Mouse (Mus musculus): ENCODE results near the gene Cstf3. TPM values are rescaled to one million over a fixed set of nuclear protein-coding genes. Genes with fewer than 3 reads are reported as not detected.
A peak's percentile ranks its signal among the peaks of the same experiment; 100 is the strongest.

The Cstf3 gene
- polyA plus RNA-seq, 1 experiment from 2014 or later, result 77.6 TPM

- no peaks in the 10 kb centered on the region for H3K27me3 ChIP-seq
- no peak overlapping the region for H3K27ac ChIP-seq (replicated peaks)
- no peak overlapping the region for H3K9ac ChIP-seq
- no peak overlapping the region for H3K4me2 ChIP-seq
- H3K4me1 ChIP-seq (replicated peaks), result no peaks in the 10 kb centered on the region
- ATAC-seq (ENCODE audit: low FRiP score, low read depth), result no peak
- no peaks in the 10 kb centered on the region for H3K9me3 ChIP-seq
- no peak overlapping the region for H3K4me3 ChIP-seq
- no peaks in the 10 kb centered on the region for H3K36me3 ChIP-seq
- 95% methylated on average over 4 of the region's 4 CpGs for whole genome bisulfite sequencing
These were observed 25.8 kb downstream of the Cstf3 start for GRCm38 (mm10) chr2:104615985-104616711.

DNA sequence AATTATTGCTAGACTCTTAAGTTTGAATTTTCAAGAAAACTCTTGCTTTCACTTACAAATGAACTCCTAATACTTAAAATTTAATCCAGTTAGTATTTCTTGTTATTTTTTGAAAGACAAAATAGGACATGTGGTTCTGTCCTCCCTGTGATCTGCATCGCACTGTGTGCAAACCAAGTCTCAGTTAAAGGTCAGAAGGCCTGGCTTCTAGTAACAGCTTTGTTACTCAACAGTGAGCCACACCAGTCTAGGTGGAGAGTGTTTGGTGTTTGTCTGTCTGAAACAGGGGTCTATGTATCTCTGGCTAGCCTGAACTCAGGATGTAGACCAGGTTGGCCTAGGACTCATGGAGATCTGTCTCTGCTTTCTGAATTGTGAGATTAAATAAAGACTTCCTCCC lies 68.3 kb downstream of the Cstf3 start:
- ATAC-seq (ENCODE audit: low FRiP score, low read depth), result no peak
- H3K27me3 ChIP-seq, result no peaks in the 10 kb centered on the region
- no peak overlapping the region for H3K9ac ChIP-seq
- peaks cover 41% of the 10 kb centered on the region for H3K36me3 ChIP-seq
- 96% methylated on average over 1 of the region's 1 CpGs for WGBS
- H3K4me1 ChIP-seq (replicated peaks), result no peaks in the 10 kb centered on the region
- no peak overlapping the region for H3K4me2 ChIP-seq
- no peaks in the 10 kb centered on the region for H3K9me3 ChIP-seq
- no peak overlapping the region for H3K4me3 ChIP-seq
- no peak overlapping the region for H3K27ac ChIP-seq (replicated peaks)

GRCm38 (mm10) chr2:104663372-104664100 lies 73.2 kb downstream of the Cstf3 start:
- no peak overlapping the region for H3K4me2 ChIP-seq
- H3K4me3 ChIP-seq, result no peak overlapping the region
- H3K9ac ChIP-seq, result no peak overlapping the region
- no peak for ATAC-seq (ENCODE audit: low FRiP score, low read depth)
- H3K27me3 ChIP-seq, result no peaks in the 10 kb centered on the region
- 94% methylated on average over 8 of the region's 8 CpGs for WGBS
- no peaks in the 10 kb centered on the region for H3K9me3 ChIP-seq
- no peaks in the 10 kb centered on the region for H3K4me1 ChIP-seq (replicated peaks)
- H3K36me3 ChIP-seq, result peaks cover 52% of the 10 kb centered on the region
- no peak overlapping the region for H3K27ac ChIP-seq (replicated peaks)

GRCm38 (mm10) chr2:104669122-104669804 lies 78.9 kb downstream of the Cstf3 start:
- H3K4me2 ChIP-seq, result no peak overlapping the region
- H3K27ac ChIP-seq (replicated peaks), result no peak overlapping the region
- H3K9ac ChIP-seq, result no peak overlapping the region
- ATAC-seq (ENCODE audit: low FRiP score, low read depth), result no peak
- 87% methylated on average over 6 of the region's 6 CpGs for WGBS
- no peak overlapping the region for H3K4me3 ChIP-seq
- H3K4me1 ChIP-seq (replicated peaks), result no peaks in the 10 kb centered on the region
- H3K27me3 ChIP-seq, result no peaks in the 10 kb centered on the region
- no peaks in the 10 kb centered on the region for H3K9me3 ChIP-seq
- H3K36me3 ChIP-seq, result peaks cover 26% of the 10 kb centered on the region

DNA sequence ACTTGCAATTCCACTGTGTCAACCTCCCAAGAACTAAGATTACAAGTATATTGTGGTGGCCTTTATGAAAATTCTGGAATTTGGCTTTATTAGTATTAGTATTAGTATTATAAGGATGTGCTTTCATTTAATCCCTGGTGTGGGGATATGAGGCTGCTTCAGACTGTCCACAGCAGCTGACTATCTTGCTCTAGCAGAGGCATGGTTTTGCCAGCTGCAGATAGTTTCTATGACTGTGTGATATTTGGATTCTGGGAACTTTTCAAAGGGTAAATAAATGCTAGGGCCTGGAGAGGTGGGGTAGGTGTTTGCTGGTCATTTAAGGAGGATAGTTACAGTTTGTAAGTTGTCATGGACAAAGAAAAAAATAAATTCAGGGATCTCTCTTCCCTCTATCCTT lies 81.4 kb downstream of the Cstf3 start:
- Histone ChIP-seq H3K4me3 (no peak overlapping the region), H3K4me1 (replicated peaks) (no peaks in the 10 kb centered on the region), H3K4me2 (no peak overlapping the region), H3K27ac (replicated peaks) (no peak overlapping the region), H3K36me3 (peaks cover 11% of the 10 kb centered on the region; the same call in 1 of the 2 replicates), H3K9me3 (no peaks in the 10 kb centered on the region), H3K9ac (no peak overlapping the region), H3K27me3 (no peaks in the 10 kb centered on the region)
- ATAC-seq (ENCODE audit: low FRiP score, low read depth), result no peak

- H3K27me3 ChIP-seq, result no peaks in the 10 kb centered on the region
- no peaks in the 10 kb centered on the region for H3K4me1 ChIP-seq (replicated peaks)
- H3K9me3 ChIP-seq, result no peaks in the 10 kb centered on the region
- no peak for ATAC-seq (ENCODE audit: low FRiP score, low read depth)
- no peak overlapping the region for H3K4me3 ChIP-seq
- no peak overlapping the region for H3K9ac ChIP-seq
- peaks cover 25% of the 10 kb centered on the region for H3K36me3 ChIP-seq
- WGBS, result 90% methylated on average over 3 of the region's 3 CpGs
- H3K4me2 ChIP-seq, result no peak overlapping the region
- no peak overlapping the region for H3K27ac ChIP-seq (replicated peaks)
These were observed 87.0 kb downstream of the Cstf3 start for GRCm38 (mm10) chr2:104677326-104677725.

DNA sequence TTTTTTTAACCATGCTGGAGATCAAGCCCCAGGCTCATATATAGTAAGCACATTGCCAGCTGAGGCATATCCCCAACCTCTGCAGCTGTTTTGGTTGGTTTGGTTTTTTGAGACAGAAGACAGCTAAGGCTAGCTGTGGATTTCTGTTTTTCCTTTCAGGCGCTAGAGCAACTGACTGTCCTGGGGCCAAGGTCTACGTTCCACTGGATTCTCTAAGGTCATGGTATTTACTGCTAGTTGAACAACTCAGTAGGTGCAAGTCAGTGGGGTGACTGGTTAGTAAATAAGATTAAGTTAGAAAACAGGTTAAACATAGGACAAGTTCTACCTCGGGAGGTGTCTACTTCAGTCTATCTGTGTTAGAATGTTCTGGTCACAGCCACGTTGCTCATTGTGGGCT lies 94.4 kb downstream of the Cstf3 start:
- H3K9ac ChIP-seq, result no peak overlapping the region
- no peak overlapping the region for H3K27ac ChIP-seq (replicated peaks)
- no peak overlapping the region for H3K4me3 ChIP-seq
- H3K4me1 ChIP-seq (replicated peaks), result no peaks in the 10 kb centered on the region
- H3K27me3 ChIP-seq, result no peaks in the 10 kb centered on the region
- H3K4me2 ChIP-seq, result no peak overlapping the region
- no peaks in the 10 kb centered on the region for H3K9me3 ChIP-seq
- ATAC-seq (ENCODE audit: low FRiP score, low read depth), result no peak
- peaks cover 40% of the 10 kb centered on the region for H3K36me3 ChIP-seq
- WGBS, result 93% methylated on average over 4 of the region's 4 CpGs

DNA sequence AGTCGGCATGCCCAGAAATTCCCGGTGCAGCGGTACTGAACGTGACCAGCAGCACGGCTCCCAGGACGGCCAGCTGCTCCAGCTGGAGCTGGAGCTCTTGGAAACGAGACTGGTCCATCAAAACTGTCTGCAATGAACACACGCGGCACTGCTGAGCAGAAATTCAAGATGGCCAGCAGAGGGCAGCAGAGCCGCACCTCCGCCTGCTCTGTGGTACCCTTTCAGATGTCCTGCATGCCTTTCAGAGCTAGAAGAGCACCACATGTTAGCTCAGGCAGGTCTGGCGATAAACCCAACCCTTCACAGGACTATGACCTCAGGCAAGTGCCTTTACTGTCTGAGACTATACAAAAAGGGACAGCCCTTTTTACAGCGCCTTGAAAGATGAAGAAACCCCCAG lies 95.1 kb downstream of the Cstf3 start:
- peak; percentile 92 for ATAC-seq (ENCODE audit: low FRiP score, low read depth)
- Histone ChIP-seq H3K9ac (no peak overlapping the region), H3K27me3 (no peaks in the 10 kb centered on the region), H3K27ac (replicated peaks) (no peak overlapping the region), H3K4me1 (replicated peaks) (no peaks in the 10 kb centered on the region), H3K36me3 (peaks cover 37% of the 10 kb centered on the region), H3K4me3 (no peak overlapping the region), H3K9me3 (no peaks in the 10 kb centered on the region), H3K4me2 (no peak overlapping the region)
- 6% methylated on average over 13 of the region's 13 CpGs for WGBS

DNA sequence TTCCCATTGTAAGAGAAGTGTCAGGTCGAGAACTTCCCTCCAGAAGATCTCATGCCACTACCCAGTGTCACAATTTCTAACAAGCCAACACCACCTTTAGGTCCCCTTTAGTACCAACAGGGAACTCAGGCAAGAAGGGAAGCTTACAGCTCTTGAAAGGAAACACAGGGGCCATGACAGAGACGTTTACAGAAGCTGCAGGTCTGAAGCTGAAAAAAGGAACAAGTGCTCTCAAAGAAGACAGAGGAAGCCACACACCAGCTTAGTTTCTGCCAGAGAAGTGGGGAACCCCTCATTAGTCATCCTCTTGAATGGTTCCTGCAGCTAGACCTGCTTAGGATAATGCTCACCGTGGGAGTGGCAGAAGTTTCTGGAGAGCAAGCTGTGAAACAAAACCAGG lies 96.9 kb downstream of the Cstf3 start:
- Histone ChIP-seq H3K9ac (no peak overlapping the region), H3K27ac (replicated peaks) (no peak overlapping the region), H3K4me1 (replicated peaks) (no peaks in the 10 kb centered on the region), H3K4me2 (no peak overlapping the region), H3K36me3 (peaks cover 23% of the 10 kb centered on the region), H3K27me3 (no peaks in the 10 kb centered on the region), H3K9me3 (no peaks in the 10 kb centered on the region), H3K4me3 (no peak overlapping the region)
- no peak for ATAC-seq (ENCODE audit: low FRiP score, low read depth)
- 68% methylated on average over 3 of the region's 3 CpGs for WGBS

DNA sequence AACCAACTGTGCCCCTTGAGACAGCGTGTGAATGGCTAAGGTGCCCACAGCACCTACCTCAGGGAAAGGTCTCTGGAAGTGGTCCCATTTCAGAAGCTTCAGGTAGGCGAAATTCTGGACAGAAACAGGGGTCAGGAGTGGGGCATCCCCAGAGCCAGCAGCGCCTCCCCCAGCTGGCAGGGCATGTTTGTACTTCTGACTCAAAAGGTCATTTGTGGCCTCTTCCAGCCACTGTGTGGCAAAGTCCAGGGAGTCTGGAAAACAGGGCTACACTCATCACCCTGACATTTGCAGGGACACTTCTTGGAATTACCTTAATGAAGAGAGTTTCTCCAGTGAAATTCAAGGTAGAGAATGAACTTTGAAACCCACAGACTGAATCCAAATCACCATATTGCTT lies 98.0 kb downstream of the Cstf3 start:
- H3K27ac ChIP-seq (replicated peaks), result no peak overlapping the region
- ATAC-seq (ENCODE audit: low FRiP score, low read depth), result no peak
- no peaks in the 10 kb centered on the region for H3K27me3 ChIP-seq
- WGBS, result 83% methylated on average over 3 of the region's 3 CpGs
- H3K4me3 ChIP-seq, result no peak overlapping the region
- H3K9ac ChIP-seq, result no peak overlapping the region
- H3K4me1 ChIP-seq (replicated peaks), result no peaks in the 10 kb centered on the region
- no peaks in the 10 kb centered on the region for H3K9me3 ChIP-seq
- H3K36me3 ChIP-seq, result peaks cover 15% of the 10 kb centered on the region
- H3K4me2 ChIP-seq, result no peak overlapping the region

DNA sequence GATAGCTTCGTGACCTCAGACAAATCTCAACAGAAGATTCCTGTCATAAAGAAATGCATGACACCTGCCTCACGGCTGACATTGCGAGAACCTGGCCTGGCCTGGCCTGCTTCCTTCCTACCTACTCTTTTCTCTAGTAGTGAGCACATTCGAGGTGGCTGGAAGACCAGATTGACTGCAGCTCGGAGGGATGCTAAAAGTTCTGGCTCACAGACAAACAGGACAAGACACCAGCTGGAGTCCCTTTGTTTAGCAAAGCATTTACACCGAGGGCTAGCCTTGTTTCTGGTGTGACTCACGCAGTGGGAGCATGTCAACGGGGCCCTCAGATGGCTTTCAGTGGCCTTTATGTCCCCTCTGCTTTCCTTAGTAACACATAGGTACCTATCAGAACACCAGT lies 98.4 kb downstream of the Cstf3 start:
- Histone ChIP-seq H3K36me3 (peaks cover 10% of the 10 kb centered on the region; the same call in 1 of the 2 replicates), H3K9me3 (no peaks in the 10 kb centered on the region), H3K9ac (no peak overlapping the region), H3K4me1 (replicated peaks) (no peaks in the 10 kb centered on the region), H3K27me3 (no peaks in the 10 kb centered on the region), H3K4me3 (no peak overlapping the region), H3K4me2 (no peak overlapping the region), H3K27ac (replicated peaks) (no peak overlapping the region)
- ATAC-seq (ENCODE audit: low FRiP score, low read depth), result no peak
- WGBS, result 60% methylated on average over 8 of the region's 8 CpGs

- no peak overlapping the region for H3K27ac ChIP-seq (replicated peaks)
- H3K4me2 ChIP-seq, result no peak overlapping the region
- no peaks in the 10 kb centered on the region for H3K4me1 ChIP-seq (replicated peaks)
- 0 out of 2 replicates have a peak, but pooled peaks cover 2% of the 10 kb centered on the region for H3K36me3 ChIP-seq
- H3K9ac ChIP-seq, result no peak overlapping the region
- no peak overlapping the region for H3K4me3 ChIP-seq
- ATAC-seq (ENCODE audit: low FRiP score, low read depth), result no peak
- no peaks in the 10 kb centered on the region for H3K27me3 ChIP-seq
- H3K9me3 ChIP-seq, result no peaks in the 10 kb centered on the region
- 85% methylated on average over 4 of the region's 4 CpGs for WGBS
These were observed 100.4 kb downstream of the Cstf3 start for GRCm38 (mm10) chr2:104690720-104691119.
